Mouse (Mus musculus): ENCODE data around the gene Osbpl9. TPM values are rescaled to one million over a fixed set of nuclear protein-coding genes. Genes with fewer than 3 reads are reported as not detected.

Osbpl9 gene
- polyA plus RNA-seq, 1 experiment from 2014 or later = 28.6 TPM

DNA sequence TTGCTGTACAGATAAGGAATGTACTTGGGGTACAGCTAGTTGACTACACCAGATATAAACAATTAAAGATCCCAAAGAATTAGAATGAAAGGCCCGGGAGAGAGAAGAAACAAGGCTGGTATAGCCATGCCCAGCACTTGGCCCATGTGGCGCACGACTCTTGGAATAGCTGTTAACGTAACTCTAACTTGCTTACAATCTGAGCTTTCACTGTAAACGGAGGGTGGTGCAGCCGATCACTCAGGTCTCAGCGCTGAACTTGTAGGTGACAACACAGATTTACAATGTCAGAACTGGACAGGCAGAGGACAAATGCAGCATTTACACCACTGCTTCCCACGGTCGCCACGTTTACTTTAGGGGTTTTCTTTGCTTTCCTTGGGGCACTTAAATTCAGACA, 10.5 kb downstream of the Osbpl9 start:
- ATAC-seq (ENCODE audit: low read depth) = no peak
- H3K27ac ChIP-seq (ENCODE audit: low read length) = no peak overlapping the region
- 69% methylated on average over 10 of the region's 10 CpGs for WGBS (ENCODE audit: insufficient replicate concordance)

GRCm38 (mm10) chr4:109185616-109186405, 16.3 kb downstream of the Osbpl9 start:
- Histone ChIP-seq H3K4me3 (ENCODE audit: low read depth, low read length) (no peak overlapping the region), H3K27ac (ENCODE audit: low read length) (no peak overlapping the region), H3K9me3 (replicated peaks; ENCODE audit: control insufficient read depth, low read length) (no peaks in the 10 kb centered on the region), H3K27me3 (ENCODE audit: control insufficient read depth, insufficient read depth, low read depth, low read length) (no peaks in the 10 kb centered on the region), H3K4me1 (ENCODE audit: control insufficient read depth, low read depth, low read length) (no peaks in the 10 kb centered on the region), H3K4me2 (ENCODE audit: low read depth, low read length) (no peak overlapping the region), H3K36me3 (ENCODE audit: control insufficient read depth, insufficient read depth) (no peaks in the 10 kb centered on the region), H3K9ac (ENCODE audit: low read depth, low read length) (no peak overlapping the region)
- ATAC-seq (ENCODE audit: low read depth) = no peak
- 68% methylated on average over 8 of the region's 8 CpGs for WGBS (ENCODE audit: insufficient replicate concordance)

More for the DNA sequence above, 10.5 kb downstream of the Osbpl9 start:
- no peaks in the 10 kb centered on the region for H3K36me3 ChIP-seq (ENCODE audit: control insufficient read depth, insufficient read depth)
- H3K9ac ChIP-seq (ENCODE audit: low read depth, low read length) = no peak overlapping the region
- H3K27me3 ChIP-seq (ENCODE audit: control insufficient read depth, insufficient read depth, low read depth, low read length) = no peaks in the 10 kb centered on the region
- no peaks in the 10 kb centered on the region for H3K9me3 ChIP-seq (replicated peaks; ENCODE audit: control insufficient read depth, low read length)
- H3K4me2 ChIP-seq (ENCODE audit: low read depth, low read length) = no peak overlapping the region
- H3K4me3 ChIP-seq (ENCODE audit: low read depth, low read length) = no peak overlapping the region
- no peaks in the 10 kb centered on the region; the same call in 1 of the 2 replicates for H3K4me1 ChIP-seq (ENCODE audit: control insufficient read depth, low read depth, low read length)

DNA sequence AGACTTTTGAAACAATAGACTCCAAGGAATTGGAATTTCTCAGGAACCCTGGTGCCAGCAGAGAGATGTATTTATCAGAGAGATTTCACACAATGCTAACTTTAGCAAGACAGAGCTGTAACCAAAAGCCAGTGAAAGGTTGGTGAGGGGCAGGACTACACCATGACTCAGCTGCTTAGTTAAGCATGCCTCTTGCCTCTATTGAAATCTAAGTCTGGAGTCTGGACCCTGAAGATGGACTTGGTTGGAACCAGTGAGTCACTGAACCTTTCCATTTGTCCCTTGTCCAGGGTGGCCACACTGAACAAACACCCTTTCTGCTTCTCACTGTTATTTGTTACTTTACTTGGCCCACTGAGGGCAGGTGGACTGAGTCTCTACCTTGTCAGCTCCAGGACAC, 26.4 kb downstream of the Osbpl9 start:
- no peak overlapping the region for H3K4me3 ChIP-seq (ENCODE audit: low read depth, low read length)
- H3K36me3 ChIP-seq (ENCODE audit: control insufficient read depth, insufficient read depth) = no peaks in the 10 kb centered on the region
- no peak overlapping the region for H3K9ac ChIP-seq (ENCODE audit: low read depth, low read length)
- H3K27me3 ChIP-seq (ENCODE audit: control insufficient read depth, insufficient read depth, low read depth, low read length) = no peaks in the 10 kb centered on the region
- no peaks in the 10 kb centered on the region for H3K9me3 ChIP-seq (replicated peaks; ENCODE audit: control insufficient read depth, low read length)
- H3K27ac ChIP-seq (ENCODE audit: low read length) = no peak overlapping the region
- ATAC-seq (ENCODE audit: low read depth) = no peak
- H3K4me2 ChIP-seq (ENCODE audit: low read depth, low read length) = no peak overlapping the region
- H3K4me1 ChIP-seq (ENCODE audit: control insufficient read depth, low read depth, low read length) = no peaks in the 10 kb centered on the region; the same call in 1 of the 2 replicates

- no peaks in the 10 kb centered on the region for H3K27me3 ChIP-seq (ENCODE audit: control insufficient read depth, insufficient read depth, low read depth, low read length)
- no peaks in the 10 kb centered on the region for H3K9me3 ChIP-seq (replicated peaks; ENCODE audit: control insufficient read depth, low read length)
- H3K9ac ChIP-seq (ENCODE audit: low read depth, low read length) = no peak overlapping the region
- WGBS (ENCODE audit: insufficient replicate concordance) = 65% methylated on average over 7 of the region's 7 CpGs
- no peak overlapping the region for H3K27ac ChIP-seq (ENCODE audit: low read length)
- no peaks in the 10 kb centered on the region for H3K36me3 ChIP-seq (ENCODE audit: control insufficient read depth, insufficient read depth)
- no peak overlapping the region for H3K4me3 ChIP-seq (ENCODE audit: low read depth, low read length)
- no peak overlapping the region for H3K4me2 ChIP-seq (ENCODE audit: low read depth, low read length)
- H3K4me1 ChIP-seq (ENCODE audit: control insufficient read depth, low read depth, low read length) = no peaks in the 10 kb centered on the region; the same call in 1 of the 2 replicates
- no peak for ATAC-seq (ENCODE audit: low read depth)
Observed at GRCm38 (mm10) chr4:109173775-109174440, 28.2 kb downstream of the Osbpl9 start.

DNA sequence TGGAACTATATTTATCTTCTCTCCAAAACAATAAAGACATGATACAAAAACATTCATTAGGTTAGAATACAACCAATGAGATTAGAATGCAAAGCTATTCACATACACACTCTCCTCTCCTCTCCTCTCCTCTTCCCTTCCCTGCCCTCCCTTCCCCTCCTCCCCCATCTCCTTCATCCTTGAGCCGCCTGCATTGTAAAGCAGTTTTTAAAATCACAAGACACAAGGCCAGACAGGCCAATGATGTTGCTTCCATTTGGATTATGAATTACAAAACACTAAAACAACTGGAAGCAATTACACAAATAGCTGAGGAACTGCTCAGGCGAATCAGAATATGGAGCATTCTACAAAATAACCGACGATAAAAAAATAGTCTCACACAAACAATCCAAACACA, 28.7 kb downstream of the Osbpl9 start:
- H3K9ac ChIP-seq (ENCODE audit: low read depth, low read length) = no peak overlapping the region
- H3K27me3 ChIP-seq (ENCODE audit: control insufficient read depth, insufficient read depth, low read depth, low read length) = no peaks in the 10 kb centered on the region
- no peak overlapping the region for H3K4me3 ChIP-seq (ENCODE audit: low read depth, low read length)
- H3K36me3 ChIP-seq (ENCODE audit: control insufficient read depth, insufficient read depth) = no peaks in the 10 kb centered on the region
- ATAC-seq (ENCODE audit: low read depth) = no peak
- H3K4me2 ChIP-seq (ENCODE audit: low read depth, low read length) = no peak overlapping the region
- no peaks in the 10 kb centered on the region for H3K9me3 ChIP-seq (replicated peaks; ENCODE audit: control insufficient read depth, low read length)
- H3K27ac ChIP-seq (ENCODE audit: low read length) = no peak overlapping the region
- no peaks in the 10 kb centered on the region; the same call in 1 of the 2 replicates for H3K4me1 ChIP-seq (ENCODE audit: control insufficient read depth, low read depth, low read length)
- WGBS (ENCODE audit: insufficient replicate concordance) = 75% methylated on average over 4 of the region's 4 CpGs

DNA sequence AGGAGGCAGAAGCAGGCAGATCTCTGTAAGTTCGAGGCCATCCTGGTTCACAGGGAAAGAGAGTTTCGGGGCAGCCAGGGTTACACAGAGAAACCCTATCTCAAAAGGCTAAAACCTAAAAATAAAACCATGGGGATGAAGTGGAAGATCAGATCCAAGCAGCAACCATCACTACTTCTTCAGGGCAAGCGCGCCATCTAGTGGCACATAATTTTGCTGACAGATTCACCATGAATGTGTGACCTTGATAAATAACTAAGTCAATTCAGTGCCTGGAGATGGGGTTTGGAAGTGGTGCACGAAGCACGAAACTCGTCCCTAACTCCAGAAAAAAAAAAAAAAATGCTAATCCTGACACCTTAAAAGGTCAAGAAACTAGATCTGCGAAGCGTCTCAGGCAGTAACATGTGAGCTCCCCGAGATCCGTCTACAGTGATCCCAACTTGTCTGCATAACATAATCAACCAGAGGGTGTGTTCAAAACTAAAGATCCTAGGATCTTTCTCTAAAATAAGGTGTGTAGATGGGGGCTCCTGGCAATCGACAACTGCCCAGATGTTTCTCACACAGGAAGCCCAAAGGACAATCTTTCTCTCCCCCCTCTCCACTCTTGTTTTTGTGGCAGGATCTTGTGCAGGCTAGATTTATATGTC, 36.4 kb downstream of the Osbpl9 start:
- H3K9me3 ChIP-seq (replicated peaks; ENCODE audit: control insufficient read depth, low read length) = no peaks in the 10 kb centered on the region
- no peak overlapping the region for H3K9ac ChIP-seq (ENCODE audit: low read depth, low read length)
- no peak overlapping the region for H3K4me3 ChIP-seq (ENCODE audit: low read depth, low read length)
- WGBS (ENCODE audit: insufficient replicate concordance) = 27% methylated on average over 12 of the region's 12 CpGs
- no peak overlapping the region for H3K27ac ChIP-seq (ENCODE audit: low read length)
- ATAC-seq (ENCODE audit: low read depth) = no peak
- H3K27me3 ChIP-seq (ENCODE audit: control insufficient read depth, insufficient read depth, low read depth, low read length) = no peaks in the 10 kb centered on the region
- H3K4me2 ChIP-seq (ENCODE audit: low read depth, low read length) = no peak overlapping the region
- no peaks in the 10 kb centered on the region for H3K36me3 ChIP-seq (ENCODE audit: control insufficient read depth, insufficient read depth)
- no peaks in the 10 kb centered on the region; the same call in 1 of the 2 replicates for H3K4me1 ChIP-seq (ENCODE audit: control insufficient read depth, low read depth, low read length)

- Histone ChIP-seq H3K36me3 (ENCODE audit: control insufficient read depth, insufficient read depth) (no peaks in the 10 kb centered on the region), H3K4me3 (ENCODE audit: low read depth, low read length) (no peak overlapping the region), H3K4me1 (ENCODE audit: control insufficient read depth, low read depth, low read length) (no peaks in the 10 kb centered on the region), H3K9me3 (replicated peaks; ENCODE audit: control insufficient read depth, low read length) (no peaks in the 10 kb centered on the region), H3K9ac (ENCODE audit: low read depth, low read length) (no peak overlapping the region), H3K27me3 (ENCODE audit: control insufficient read depth, insufficient read depth, low read depth, low read length) (no peaks in the 10 kb centered on the region), H3K27ac (ENCODE audit: low read length) (no peak overlapping the region), H3K4me2 (ENCODE audit: low read depth, low read length) (0 out of 2 replicates have a peak overlapping the region, but pooled peaks have one; percentile 18)
- ATAC-seq (ENCODE audit: low read depth) = no peak
- 47% methylated on average over 24 of the region's 24 CpGs for WGBS (ENCODE audit: insufficient replicate concordance)
Observed at GRCm38 (mm10) chr4:109156481-109157261, 45.4 kb downstream of the Osbpl9 start.

- H3K4me2 ChIP-seq (ENCODE audit: low read depth, low read length) = no peak overlapping the region
- H3K27ac ChIP-seq (ENCODE audit: low read length) = no peak overlapping the region
- no peaks in the 10 kb centered on the region for H3K4me1 ChIP-seq (ENCODE audit: control insufficient read depth, low read depth, low read length)
- H3K36me3 ChIP-seq (ENCODE audit: control insufficient read depth, insufficient read depth) = no peaks in the 10 kb centered on the region
- H3K9ac ChIP-seq (ENCODE audit: low read depth, low read length) = no peak overlapping the region
- no peaks in the 10 kb centered on the region for H3K9me3 ChIP-seq (replicated peaks; ENCODE audit: control insufficient read depth, low read length)
- no peak overlapping the region for H3K4me3 ChIP-seq (ENCODE audit: low read depth, low read length)
- no peaks in the 10 kb centered on the region for H3K27me3 ChIP-seq (ENCODE audit: control insufficient read depth, insufficient read depth, low read depth, low read length)
- WGBS (ENCODE audit: insufficient replicate concordance) = 74% methylated on average over 6 of the region's 6 CpGs
- ATAC-seq (ENCODE audit: low read depth) = no peak
Observed at GRCm38 (mm10) chr4:109156073-109156472, 46.0 kb downstream of the Osbpl9 start.

Measured in liver, embryonic 16.5 days (tissue).